Mouse (Mus musculus) lung, embryonic 16.5 days (tissue): ENCODE data around the gene Traf3ip2. TPM values are rescaled to one million over a fixed set of nuclear protein-coding genes. Genes with fewer than 3 reads are reported as not detected.

Experiments
- ATAC-seq: fragments of 200-750 bp; cut with Nextera tagmentation; 2 replicates; pipeline ENCODE4 v1.8.0; 2017; ENCODE audit warnings: low read depth, mild to moderate bottlenecking, moderate library complexity
- H3K27ac ChIP-seq: fragments of 300-500 bp; sonication (generic); 2 replicates; pipeline ENCODE4 v1.5.1; 2014; ENCODE audit warnings: mild to moderate bottlenecking, control low read depth, low read length
- H3K27me3 ChIP-seq: fragments of 300-500 bp; sonication (generic); 2 replicates; pipeline ENCODE4 v1.6.1; 2014; ENCODE audit warnings: low read depth, low read length, mixed read lengths; ENCODE audit not compliant: control insufficient read depth, insufficient read depth
- H3K36me3 ChIP-seq: fragments of 300-500 bp; sonication (generic); 2 replicates; pipeline ENCODE4 v1.6.1; 2014; ENCODE audit warnings: low read length; ENCODE audit not compliant: control insufficient read depth, insufficient read depth
- H3K4me1 ChIP-seq: fragments of 300-500 bp; sonication (generic); replicated peaks from 2 replicates; pipeline ENCODE4 v1.6.1; 2014; ENCODE audit warnings: low read length, mixed read lengths; ENCODE audit not compliant: control insufficient read depth, insufficient read depth
- H3K4me2 ChIP-seq: fragments of 300-500 bp; sonication (generic); 2 replicates; pipeline ENCODE4 v1.6.1; 2014; ENCODE audit warnings: low read depth, low read length, control low read depth
- H3K4me3 ChIP-seq: fragments of 300-500 bp; sonication (generic); 2 replicates; pipeline ENCODE4 v1.5.1; 2014; ENCODE audit warnings: mild to moderate bottlenecking, low read length, control low read depth
- H3K9ac ChIP-seq: fragments of 300-500 bp; sonication (generic); 2 replicates; pipeline ENCODE4 v1.6.1; 2014; ENCODE audit warnings: low read length, control low read depth
- H3K9me3 ChIP-seq: fragments of 300-500 bp; sonication (generic); 2 replicates; pipeline ENCODE4 v1.6.1; 2016; ENCODE audit warnings: low read length; ENCODE audit not compliant: control insufficient read depth
- WGBS: fragments of 180-500 bp; shearing (Covaris S2); extraction: QIAGEN DNeasy Blood & Tissue Kit; methylation state at CpG from one replicate; pipeline ENCODE4 v1.1.7; 2014; 5-methylcytosine and 5-hydroxymethylcytosine counted together
- polyA plus RNA-seq: library from polyadenylated mRNA; unstranded; fragments of >200 nt; fragmentation: Nextera tagmentation; extraction: Ambion mirVana; gene quantifications from 2 replicates; pipeline ENCODE4 v1.2.1, GENCODE M21; 2015

Traf3ip2 gene
- polyA plus RNA-seq, 1 experiment from 2014 or later: 34.2 TPM

DNA sequence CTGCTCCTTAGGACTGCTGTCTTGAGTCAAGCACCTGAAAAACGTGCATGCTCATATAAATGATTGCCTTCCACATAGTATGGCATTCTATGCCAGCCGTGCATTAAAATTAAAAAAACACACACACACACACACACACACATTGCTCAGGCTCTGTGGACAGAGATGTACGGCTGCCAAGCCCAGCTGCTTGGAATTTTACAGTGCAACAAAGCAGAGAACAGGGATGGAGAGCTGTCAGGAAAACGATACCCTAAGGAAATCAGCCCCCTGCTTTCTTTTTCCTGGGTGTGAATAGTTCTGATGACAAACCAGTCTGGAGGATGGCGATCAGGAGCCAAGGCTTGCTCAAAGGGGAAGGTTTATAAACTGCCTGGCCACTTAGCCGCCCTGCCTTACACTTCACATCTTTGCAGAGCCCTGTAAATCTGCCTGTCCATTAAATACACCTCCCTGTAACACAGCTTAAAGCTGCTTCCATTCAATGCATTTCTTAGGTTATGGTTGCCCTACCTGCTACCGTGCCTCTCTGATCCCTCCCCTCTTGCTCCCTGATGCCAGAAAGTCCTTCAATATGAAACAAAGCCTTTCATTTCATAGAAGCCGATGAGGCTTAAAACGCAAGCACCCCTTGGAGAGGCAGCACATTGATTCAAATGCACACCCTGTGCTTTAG lies 15.5 kb upstream of the Traf3ip2 start:
- ATAC-seq: peak; percentile 30
- Histone ChIP-seq H3K4me2 (no peak overlapping the region), H3K36me3 (no peaks in the 10 kb centered on the region), H3K9ac (no peak overlapping the region), H3K4me1 (peaks cover 25% of the 10 kb centered on the region), H3K9me3 (peaks cover 6% of the 10 kb centered on the region), H3K27ac (peak overlapping the region; percentile 45), H3K27me3 (no peaks in the 10 kb centered on the region), H3K4me3 (no peak overlapping the region)
- 30% methylated on average over 9 of the region's 9 CpGs for WGBS

DNA sequence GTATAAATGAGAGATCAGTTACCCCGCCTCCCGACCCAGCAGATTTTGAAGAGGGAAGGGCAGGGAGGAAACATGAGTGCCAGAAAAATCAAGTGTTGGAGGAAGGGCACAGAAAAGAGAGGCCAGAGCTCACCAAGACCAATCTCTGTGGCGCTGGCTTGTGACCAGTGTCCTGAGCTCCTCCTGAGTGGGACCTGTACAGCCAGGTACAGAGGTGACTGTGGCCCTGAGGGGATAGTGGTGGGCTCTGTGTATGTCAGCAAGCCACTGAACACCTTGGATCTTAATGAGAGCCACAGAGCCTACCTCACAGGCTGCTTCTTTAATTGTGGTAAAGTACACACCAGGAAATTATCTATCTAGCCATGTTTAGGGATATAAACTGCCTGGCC lies 14.9 kb upstream of the Traf3ip2 start:
- no peak overlapping the region for H3K4me2 ChIP-seq
- H3K27ac ChIP-seq: peak overlapping the region; percentile 45
- H3K27me3 ChIP-seq: no peaks in the 10 kb centered on the region
- WGBS: 39% methylated on average over 3 of the region's 3 CpGs
- no peak overlapping the region for H3K4me3 ChIP-seq
- H3K4me1 ChIP-seq: peaks cover 25% of the 10 kb centered on the region
- ATAC-seq: peak; percentile 26; the same call in 1 of the 2 replicates
- no peak overlapping the region for H3K9ac ChIP-seq
- peaks cover 6% of the 10 kb centered on the region for H3K9me3 ChIP-seq
- H3K36me3 ChIP-seq: no peaks in the 10 kb centered on the region

DNA sequence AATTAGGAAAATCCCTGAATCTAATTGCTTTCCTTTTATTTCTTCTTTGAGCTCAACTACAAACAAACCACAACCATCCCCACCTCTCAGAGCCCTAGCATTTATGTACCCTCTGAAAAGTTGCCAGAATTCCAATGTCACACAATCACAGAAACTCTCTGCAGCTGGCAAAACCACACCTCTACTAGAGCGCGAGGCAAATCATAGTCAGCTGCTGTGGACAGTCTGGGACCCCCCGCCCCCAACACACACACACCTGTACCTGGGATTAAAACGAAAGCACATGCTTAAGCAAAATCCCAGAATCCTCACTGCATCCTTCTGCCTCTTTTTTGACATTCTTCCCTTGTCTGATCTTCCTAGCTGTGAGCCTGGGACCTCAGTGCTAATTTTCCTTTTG lies 13.1 kb upstream of the Traf3ip2 start:
- H3K36me3 ChIP-seq: no peaks in the 10 kb centered on the region
- no peak overlapping the region for H3K27ac ChIP-seq
- no peaks in the 10 kb centered on the region for H3K27me3 ChIP-seq
- no peak overlapping the region for H3K9ac ChIP-seq
- H3K4me2 ChIP-seq: no peak overlapping the region
- no peak overlapping the region for H3K4me3 ChIP-seq
- H3K4me1 ChIP-seq: peaks cover 25% of the 10 kb centered on the region
- no peaks in the 10 kb centered on the region for H3K9me3 ChIP-seq
- ATAC-seq: no peak
- 79% methylated on average over 4 of the region's 4 CpGs for WGBS

DNA sequence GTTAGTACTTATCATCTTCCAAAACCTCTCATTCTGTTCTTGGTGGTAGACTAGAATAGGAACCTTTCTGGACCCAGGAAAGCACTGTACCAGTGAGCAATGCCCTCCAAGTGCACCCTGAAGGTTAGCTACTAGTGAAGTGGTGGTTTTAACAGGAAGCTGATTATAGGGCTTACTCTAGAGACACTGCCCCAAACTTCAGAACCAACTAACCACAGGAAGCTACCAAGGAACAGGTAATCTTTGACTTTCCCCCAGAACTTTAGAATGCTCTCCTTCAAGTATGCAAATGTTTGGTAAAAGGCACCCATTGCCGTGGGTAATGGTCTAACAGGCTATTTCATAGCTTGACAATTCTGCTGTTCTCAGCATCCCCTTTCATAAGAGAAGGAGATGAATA lies 12.6 kb upstream of the Traf3ip2 start:
- H3K4me1 ChIP-seq: peaks cover 25% of the 10 kb centered on the region
- H3K36me3 ChIP-seq: no peaks in the 10 kb centered on the region
- no peak overlapping the region for H3K27ac ChIP-seq
- no peak overlapping the region for H3K4me3 ChIP-seq
- ATAC-seq: no peak
- no peak overlapping the region for H3K9ac ChIP-seq
- no peaks in the 10 kb centered on the region for H3K27me3 ChIP-seq
- no peak overlapping the region for H3K4me2 ChIP-seq
- H3K9me3 ChIP-seq: peaks cover under 1% of the 10 kb centered on the region
- WGBS: 58% methylated on average over 1 of the region's 1 CpGs

DNA sequence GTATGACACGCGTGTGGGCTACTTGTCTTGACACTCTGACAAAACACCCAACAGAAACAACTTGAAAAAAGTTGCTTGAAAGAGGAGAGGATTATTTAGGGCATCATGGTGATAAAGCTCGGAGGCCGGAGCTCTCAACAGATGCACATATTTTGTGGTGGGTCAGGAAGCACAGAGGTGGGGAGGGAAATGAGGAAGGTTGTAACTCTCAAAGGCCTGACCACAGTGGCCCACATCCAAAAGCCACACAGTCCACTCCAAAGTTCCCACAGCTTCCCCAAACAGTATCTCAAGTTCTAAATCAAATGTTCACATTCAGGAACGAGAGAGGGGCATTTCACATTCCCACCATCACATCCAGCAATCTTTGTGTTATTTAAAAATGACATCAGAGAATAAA lies 11.7 kb upstream of the Traf3ip2 start:
- Histone ChIP-seq H3K27ac (no peak overlapping the region), H3K4me3 (no peak overlapping the region), H3K9ac (no peak overlapping the region), H3K4me1 (peaks cover 19% of the 10 kb centered on the region), H3K36me3 (no peaks in the 10 kb centered on the region), H3K27me3 (no peaks in the 10 kb centered on the region), H3K4me2 (no peak overlapping the region), H3K9me3 (peaks cover 5% of the 10 kb centered on the region)
- no peak for ATAC-seq
- WGBS: 70% methylated on average over 5 of the region's 5 CpGs

DNA sequence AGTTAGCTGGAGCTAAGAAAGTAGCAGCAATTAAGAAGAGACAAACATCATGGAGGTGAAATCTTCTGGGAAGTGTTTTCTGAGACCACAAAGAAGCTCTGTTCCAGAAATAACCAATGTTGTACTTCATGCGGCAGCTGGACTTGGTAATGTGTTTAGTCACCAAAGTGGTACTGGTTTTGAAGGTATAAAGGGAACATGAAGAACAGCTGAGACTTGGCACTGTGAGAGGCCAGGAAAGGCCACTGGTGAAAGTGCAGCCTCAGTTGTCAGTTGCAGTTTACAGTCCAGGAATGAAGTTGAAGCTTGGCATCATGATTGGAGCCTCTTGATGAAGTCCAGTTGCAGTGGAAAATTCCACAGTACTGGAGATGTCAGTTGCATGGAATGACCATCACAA lies 6.3 kb upstream of the Traf3ip2 start:
- Histone ChIP-seq H3K9ac (no peak overlapping the region), H3K4me1 (peaks cover 7% of the 10 kb centered on the region; the same call in 1 of the 2 replicates), H3K4me2 (no peak overlapping the region), H3K27me3 (no peaks in the 10 kb centered on the region), H3K27ac (no peak overlapping the region), H3K4me3 (no peak overlapping the region), H3K9me3 (peaks cover 9% of the 10 kb centered on the region), H3K36me3 (peaks cover 12% of the 10 kb centered on the region)
- WGBS: 97% methylated on average over 1 of the region's 1 CpGs
- no peak for ATAC-seq

DNA sequence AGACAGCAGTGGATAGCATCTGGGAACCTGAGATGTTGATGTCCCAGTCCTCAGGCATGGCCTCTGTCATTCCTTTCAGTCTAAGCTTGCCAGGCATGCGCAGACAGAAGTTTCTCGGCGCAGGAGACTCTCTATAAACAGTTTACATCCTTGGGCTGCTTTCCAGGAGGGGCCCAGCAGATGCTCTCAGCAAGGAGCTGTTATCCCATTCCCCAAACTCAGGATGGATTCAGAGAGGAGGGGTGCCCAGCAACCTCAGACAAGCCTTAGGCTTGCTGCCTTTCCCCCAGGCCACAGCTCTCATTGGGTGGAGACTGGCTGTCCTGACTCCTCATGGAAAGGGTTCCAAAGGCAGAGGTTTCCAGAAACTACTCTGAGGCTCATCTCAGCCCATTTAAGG lies 1.5 kb upstream of the Traf3ip2 start:
- no peak overlapping the region for H3K4me3 ChIP-seq
- no peaks in the 10 kb centered on the region for H3K27me3 ChIP-seq
- H3K9me3 ChIP-seq: 0 out of 2 replicates have a peak, but pooled peaks cover 2% of the 10 kb centered on the region
- peaks cover 11% of the 10 kb centered on the region for H3K36me3 ChIP-seq
- H3K4me2 ChIP-seq: peak overlapping the region; percentile 10; the same call in 1 of the 2 replicates
- 0 out of 2 replicates have a peak, but pooled peaks have one; percentile 5 for ATAC-seq
- H3K9ac ChIP-seq: peak overlapping the region; percentile 4; the same call in 1 of the 2 replicates
- WGBS: 54% methylated on average over 3 of the region's 3 CpGs
- H3K4me1 ChIP-seq: peaks cover 35% of the 10 kb centered on the region
- H3K27ac ChIP-seq: peak overlapping the region; percentile 65

DNA sequence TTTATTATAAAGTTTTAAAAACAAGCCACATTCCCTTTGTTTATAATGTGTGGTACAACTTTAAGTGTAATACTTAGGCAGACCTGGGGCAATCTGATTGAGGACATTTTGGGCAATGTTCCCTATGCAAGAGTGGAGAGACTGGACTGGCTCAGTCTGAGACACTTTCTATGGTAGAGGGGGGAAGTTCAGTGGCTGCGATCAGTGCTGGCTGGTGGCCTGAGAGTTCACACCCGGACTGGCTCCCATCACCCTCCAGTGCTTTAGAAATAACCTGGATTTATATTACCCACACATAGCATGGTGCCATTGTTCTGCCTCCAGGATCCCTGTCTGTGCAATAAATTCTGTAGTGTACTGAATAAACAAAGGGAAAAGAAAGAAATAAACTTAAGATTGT lies 603 bp upstream of the Traf3ip2 start:
- Histone ChIP-seq H3K36me3 (peaks cover 5% of the 10 kb centered on the region), H3K27me3 (no peaks in the 10 kb centered on the region), H3K9me3 (0 out of 2 replicates have a peak, but pooled peaks cover 2% of the 10 kb centered on the region), H3K4me2 (peak overlapping the region; percentile 63), H3K9ac (0 out of 2 replicates have a peak overlapping the region, but pooled peaks have one; percentile 5), H3K4me1 (peaks cover 41% of the 10 kb centered on the region), H3K27ac (peak overlapping the region; percentile 99), H3K4me3 (peak overlapping the region; percentile 57; the same call in 1 of the 2 replicates)
- ATAC-seq: no peak
- 43% methylated on average over 2 of the region's 2 CpGs for WGBS

DNA sequence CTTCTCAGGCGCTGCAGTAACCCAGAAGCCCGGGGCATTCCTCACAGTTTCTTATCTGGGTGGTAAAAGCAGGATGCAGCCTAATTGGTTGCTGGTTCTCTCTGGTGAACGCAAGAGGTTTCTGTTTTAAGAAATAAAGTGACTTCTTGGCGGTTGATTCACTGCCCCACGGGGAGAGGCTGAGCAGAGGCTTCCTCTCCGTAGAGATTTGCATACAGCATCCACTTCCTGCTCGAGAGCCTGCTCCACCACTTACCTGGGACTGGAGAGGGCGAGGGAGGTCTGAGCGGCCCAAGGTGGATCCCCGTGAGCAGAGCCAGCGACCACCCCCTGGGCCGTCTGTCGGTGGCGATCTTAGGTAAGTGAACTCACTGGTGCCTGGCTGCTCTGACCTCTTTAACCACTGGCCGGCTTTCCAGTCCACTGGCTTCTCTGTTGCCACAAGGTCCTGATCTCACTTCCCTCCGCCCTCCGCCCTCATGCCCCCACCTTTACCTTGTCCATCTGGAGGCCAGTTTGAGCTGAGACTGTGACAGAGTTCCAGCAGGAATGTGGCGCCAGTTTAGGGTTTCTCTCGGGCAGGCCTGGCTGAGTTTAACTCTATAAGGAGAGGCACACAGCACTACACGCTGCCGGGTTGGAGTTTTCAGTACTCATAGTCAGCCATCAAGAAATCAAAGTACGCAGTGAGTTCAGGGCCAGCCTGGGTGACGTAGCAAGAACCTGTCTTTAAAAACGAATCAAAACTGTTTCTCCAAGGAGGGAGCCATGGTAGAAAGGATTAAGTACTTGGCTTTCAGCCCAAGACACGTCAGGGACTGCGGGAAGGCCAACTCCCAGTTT lies 476 bp downstream of the Traf3ip2 start:
- Histone ChIP-seq H3K9me3 (0 out of 2 replicates have a peak, but pooled peaks cover 2% of the 10 kb centered on the region), H3K4me1 (peaks cover 41% of the 10 kb centered on the region), H3K36me3 (peaks cover 8% of the 10 kb centered on the region), H3K27ac (peak overlapping the region; percentile 99), H3K4me3 (peak overlapping the region; percentile 57), H3K9ac (peak overlapping the region; percentile 73), H3K27me3 (no peaks in the 10 kb centered on the region), H3K4me2 (peak overlapping the region; percentile 63)
- 1% methylated on average over 26 of the region's 26 CpGs for WGBS
- ATAC-seq: peak; percentile 52
